Mouse (Mus musculus) E14TG2a.4 (cell line): ENCODE results near the gene Mettl8.

Experiments used
- CTCF ChIP-seq: conservative IDR thresholded peaks from 2 replicates; pipeline ENCODE4 v1.5.1; 2014; ENCODE audit warnings: low read length
- NANOG ChIP-seq: IDR thresholded peaks from 2 replicates; pipeline ENCODE4 v1.6.1; 2014; ENCODE audit warnings: borderline replicate concordance, low read length, mixed read lengths

DNA sequence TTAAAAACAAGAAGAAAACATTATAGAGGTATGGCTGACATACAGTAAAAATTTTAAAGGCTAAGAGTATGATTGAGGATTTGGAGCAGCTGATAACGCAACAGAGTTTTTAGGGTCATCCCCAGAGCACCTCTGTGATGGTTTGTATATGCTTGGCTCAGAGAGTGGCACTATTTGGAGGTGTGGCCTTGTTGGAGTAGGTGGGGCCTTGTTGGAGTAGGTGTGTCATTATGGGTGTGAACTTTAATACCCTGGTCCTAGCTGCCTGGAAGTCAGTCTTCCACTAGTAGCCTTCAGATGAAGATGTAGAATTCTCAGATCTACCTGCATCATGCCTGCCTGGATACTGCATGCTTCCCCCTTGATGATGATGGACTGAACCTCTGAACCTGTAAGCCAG lies 131.3 kb downstream of the Mettl8 start:
- TF ChIP-seq CTCF (no peak), NANOG (no peak)
